Mouse (Mus musculus) C2C12 (cell line): ENCODE results near the gene Cdkn1c.

ENCODE experiments used
- CEBPB ChIP-seq: IDR thresholded peaks from one replicate; pipeline ENCODE4 v1.6.1; 2011; ENCODE audit warnings: low read depth, mild to moderate bottlenecking, control low read depth, moderate library complexity
- CTCF ChIP-seq: IDR thresholded peaks from one replicate; pipeline ENCODE4 v1.5.1; 2011; ENCODE audit not compliant: control insufficient read depth, insufficient read depth, insufficient read length
- FOSL1 ChIP-seq: IDR thresholded peaks from one replicate; pipeline ENCODE4 v1.8.0; 2011; ENCODE audit warnings: mild to moderate bottlenecking, low read length; ENCODE audit not compliant: poor library complexity, insufficient read depth, severe bottlenecking
- USF1 ChIP-seq: IDR thresholded peaks from one replicate; pipeline ENCODE4 v1.6.1; 2011; ENCODE audit warnings: low read depth, mild to moderate bottlenecking, control low read depth, moderate library complexity

DNA sequence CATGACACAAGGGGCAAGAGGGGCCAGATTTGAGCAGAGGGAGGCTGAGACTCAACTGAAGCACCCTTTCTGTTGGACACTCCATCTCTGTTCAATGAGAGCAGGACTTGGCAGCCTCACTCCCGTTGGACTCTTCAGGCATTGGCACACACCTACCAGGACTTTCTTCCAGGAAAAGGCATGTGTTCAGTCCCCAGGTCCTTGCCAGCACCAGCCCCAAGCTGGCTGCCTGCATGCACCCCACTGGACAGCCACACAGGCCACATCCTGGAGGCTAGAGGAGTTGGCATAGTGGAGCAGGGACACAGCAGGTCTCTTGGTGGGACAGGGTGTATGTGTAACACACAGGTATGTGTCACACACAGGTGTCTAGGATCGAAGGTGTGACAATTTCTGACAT, 13.7 kb downstream of the Cdkn1c start:
- TF ChIP-seq CTCF: no peak
- no peak for TF ChIP-seq CEBPB
- no peak for TF ChIP-seq USF1
- no peak for TF ChIP-seq FOSL1
